Mouse (Mus musculus) limb, embryonic 11.5 days (tissue): ENCODE measurements at regions not wholly inside any gene's neighbourhood (a gene's known extent, or its start where the extent isn't known, plus 50 kb on each side); places are given as distances from the start of the nearest gene placed in this dataset.

Experiments
- ATAC-seq: fragments of 200-750 bp; cut with Nextera tagmentation; 2 replicates; pipeline ENCODE4 v1.8.0; 2017; ENCODE audit warnings: low read depth; ENCODE audit not compliant: insufficient number of reproducible peaks, low FRiP score, low TSS enrichment
- DNase-seq: peaks from one replicate; pipeline ENCODE4 v3.0.0-alpha.2; 2015; ENCODE audit warnings: low spot score
- H3K27ac ChIP-seq: fragments of 300-500 bp; sonication (generic); replicated peaks from 2 replicates; pipeline ENCODE4 v1.5.1; 2014; ENCODE audit warnings: low read depth, mild to moderate bottlenecking, low read length
- H3K27me3 ChIP-seq: fragments of 300-500 bp; sonication (generic); 2 replicates; pipeline ENCODE4 v1.6.1; 2014; ENCODE audit warnings: mild to moderate bottlenecking, low read length, mixed read lengths; ENCODE audit not compliant: control insufficient read depth, insufficient read depth
- H3K36me3 ChIP-seq: fragments of 300-500 bp; sonication (generic); 2 replicates; pipeline ENCODE4 v1.6.1; 2014; ENCODE audit warnings: mild to moderate bottlenecking, low read length, moderate library complexity, mixed read lengths; ENCODE audit not compliant: control insufficient read depth, insufficient read depth
- H3K4me1 ChIP-seq: fragments of 300-500 bp; sonication (generic); 2 replicates; pipeline ENCODE4 v1.6.1; 2014; ENCODE audit warnings: low read length, mixed read lengths; ENCODE audit not compliant: control insufficient read depth, insufficient read depth
- H3K4me2 ChIP-seq: fragments of 300-500 bp; sonication (generic); 2 replicates; pipeline ENCODE4 v1.6.1; 2014; ENCODE audit warnings: low read depth, mild to moderate bottlenecking, moderate library complexity; ENCODE audit not compliant: severe bottlenecking
- H3K4me3 ChIP-seq: fragments of 300-500 bp; sonication (generic); 2 replicates; pipeline ENCODE4 v1.5.1; 2014; ENCODE audit warnings: low read depth, low read length
- H3K9ac ChIP-seq: fragments of 300-500 bp; sonication (generic); 2 replicates; pipeline ENCODE4 v1.6.1; 2014; ENCODE audit warnings: mild to moderate bottlenecking, low read length
- H3K9me3 ChIP-seq: fragments of 300-500 bp; sonication (generic); 2 replicates; pipeline ENCODE4 v1.6.1; 2016; ENCODE audit warnings: low read length; ENCODE audit not compliant: control insufficient read depth
- WGBS: fragments of 180-500 bp; shearing (Covaris S2); extraction: QIAGEN DNeasy Blood & Tissue Kit; methylation state at CpG from one replicate; pipeline ENCODE4 v1.1.7; 2014; 5-methylcytosine and 5-hydroxymethylcytosine counted together

- H3K27me3 ChIP-seq: no peaks in the 10 kb centered on the region
- no peak for DNase-seq
- WGBS: 62% methylated on average over 12 of the region's 12 CpGs
- H3K36me3 ChIP-seq: no peaks in the 10 kb centered on the region
- no peaks in the 10 kb centered on the region for H3K4me1 ChIP-seq
- H3K9ac ChIP-seq: no peak overlapping the region
- no peak overlapping the region for H3K27ac ChIP-seq
- H3K4me3 ChIP-seq: no peak overlapping the region
- ATAC-seq: no peak
- H3K9me3 ChIP-seq: no peaks in the 10 kb centered on the region
- H3K4me2 ChIP-seq: no peak overlapping the region
These were observed 347.9 kb upstream of the Prickle1 start for GRCm38 (mm10) chr15:93943545-93943944.

GRCm38 (mm10) chr15:93932971-93933496 lies 337.3 kb upstream of the Prickle1 start:
- Histone ChIP-seq H3K9me3 (no peaks in the 10 kb centered on the region), H3K4me3 (no peak overlapping the region), H3K27me3 (no peaks in the 10 kb centered on the region), H3K36me3 (no peaks in the 10 kb centered on the region), H3K27ac (0 out of 2 replicates have a peak overlapping the region, but pooled peaks have one; percentile 26), H3K9ac (no peak overlapping the region), H3K4me1 (peaks cover 4% of the 10 kb centered on the region; the same call in 1 of the 2 replicates), H3K4me2 (no peak overlapping the region)
- no peak for DNase-seq
- no peak for ATAC-seq
- 66% methylated on average over 5 of the region's 5 CpGs for WGBS

GRCm38 (mm10) chr15:93926842-93927241 lies 331.2 kb upstream of the Prickle1 start:
- Histone ChIP-seq H3K27ac (0 out of 2 replicates have a peak overlapping the region, but pooled peaks have one; percentile 33), H3K4me2 (no peak overlapping the region), H3K27me3 (no peaks in the 10 kb centered on the region), H3K9me3 (no peaks in the 10 kb centered on the region), H3K36me3 (no peaks in the 10 kb centered on the region), H3K4me1 (0 out of 2 replicates have a peak, but pooled peaks cover 5% of the 10 kb centered on the region), H3K9ac (no peak overlapping the region), H3K4me3 (no peak overlapping the region)
- ATAC-seq (no peak), DNase-seq (no peak)
- WGBS: 38% methylated on average over 6 of the region's 6 CpGs

- DNase-seq (no peak), ATAC-seq (no peak)
- Histone ChIP-seq H3K27ac (no peak overlapping the region), H3K9me3 (no peaks in the 10 kb centered on the region), H3K4me1 (0 out of 2 replicates have a peak, but pooled peaks cover 5% of the 10 kb centered on the region), H3K27me3 (no peaks in the 10 kb centered on the region), H3K4me3 (no peak overlapping the region), H3K9ac (no peak overlapping the region), H3K36me3 (no peaks in the 10 kb centered on the region), H3K4me2 (no peak overlapping the region)
These were observed 330.6 kb upstream of the Prickle1 start for GRCm38 (mm10) chr15:93926262-93926661.

- Histone ChIP-seq H3K27me3 (no peaks in the 10 kb centered on the region), H3K36me3 (no peaks in the 10 kb centered on the region), H3K27ac (no peak overlapping the region), H3K4me3 (no peak overlapping the region), H3K4me2 (no peak overlapping the region), H3K4me1 (peaks cover 2% of the 10 kb centered on the region; the same call in 1 of the 2 replicates), H3K9ac (no peak overlapping the region), H3K9me3 (no peaks in the 10 kb centered on the region)
- DNase-seq (no peak), ATAC-seq (no peak)
- 85% methylated on average over 6 of the region's 6 CpGs for WGBS
These were observed 326.0 kb upstream of the Prickle1 start for GRCm38 (mm10) chr15:93921457-93922234.

GRCm38 (mm10) chr15:93920996-93921395 lies 325.3 kb upstream of the Prickle1 start:
- DNase-seq: no peak
- 89% methylated on average over 5 of the region's 5 CpGs for WGBS
- H3K4me2 ChIP-seq: no peak overlapping the region
- H3K4me1 ChIP-seq: no peaks in the 10 kb centered on the region; the same call in 1 of the 2 replicates
- no peaks in the 10 kb centered on the region for H3K36me3 ChIP-seq
- ATAC-seq: no peak
- H3K4me3 ChIP-seq: no peak overlapping the region
- H3K27ac ChIP-seq: no peak overlapping the region
- H3K9ac ChIP-seq: no peak overlapping the region
- H3K9me3 ChIP-seq: no peaks in the 10 kb centered on the region
- no peaks in the 10 kb centered on the region for H3K27me3 ChIP-seq

- no peak for ATAC-seq
- Histone ChIP-seq H3K27me3 (no peaks in the 10 kb centered on the region), H3K9ac (no peak overlapping the region), H3K4me1 (no peaks in the 10 kb centered on the region; the same call in 1 of the 2 replicates), H3K36me3 (no peaks in the 10 kb centered on the region), H3K27ac (no peak overlapping the region), H3K4me2 (no peak overlapping the region), H3K9me3 (no peaks in the 10 kb centered on the region), H3K4me3 (no peak overlapping the region)
- WGBS: 85% methylated on average over 6 of the region's 6 CpGs
- DNase-seq: no peak
These were observed 323.9 kb upstream of the Prickle1 start for GRCm38 (mm10) chr15:93919577-93919976.

- no peak overlapping the region for H3K4me3 ChIP-seq
- H3K27me3 ChIP-seq: no peaks in the 10 kb centered on the region
- no peak overlapping the region for H3K4me2 ChIP-seq
- ATAC-seq (no peak), DNase-seq (no peak)
- peaks cover 9% of the 10 kb centered on the region; the same call in 1 of the 2 replicates for H3K4me1 ChIP-seq
- no peaks in the 10 kb centered on the region for H3K36me3 ChIP-seq
- 51% methylated on average over 3 of the region's 3 CpGs for WGBS
- H3K27ac ChIP-seq: 0 out of 2 replicates have a peak overlapping the region, but pooled peaks have one; percentile 22
- no peak overlapping the region for H3K9ac ChIP-seq
- H3K9me3 ChIP-seq: no peaks in the 10 kb centered on the region
These were observed 321.2 kb upstream of the Prickle1 start for GRCm38 (mm10) chr15:93916856-93917255.
